Mouse (Mus musculus): ENCODE measurements at regions not wholly inside any gene's neighbourhood (a gene's known extent, or its start where the extent isn't known, plus 50 kb on each side); places are given as distances from the start of the nearest gene placed in this dataset.

DNA sequence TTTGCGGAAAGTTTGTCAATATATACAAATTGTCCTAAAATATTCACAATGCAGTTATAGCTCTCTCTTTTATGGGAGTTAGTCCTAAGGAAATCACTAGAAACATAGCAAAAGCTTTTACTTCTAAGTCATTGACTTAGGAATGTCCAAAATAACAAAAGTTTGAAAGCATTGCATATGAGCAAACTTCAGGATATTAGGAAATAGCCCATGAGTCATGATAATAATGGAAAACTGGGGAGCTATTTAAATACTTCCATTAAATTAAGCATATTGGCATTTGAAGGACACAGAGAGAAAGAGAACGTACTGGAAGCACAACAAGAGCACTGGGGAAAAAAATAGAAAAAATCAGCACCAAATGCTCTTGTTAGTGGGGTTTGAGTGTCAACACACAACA is 197.2 kb downstream of the Trib2 start:
- TF ChIP-seq POLR2A (IDR thresholded peaks at IDR 0.05; ENCODE audit: low read depth, low read length) (no peak), CTCF (IDR thresholded peaks at IDR 0.05; ENCODE audit: extremely low read depth, insufficient read depth, insufficient read length, insufficient replicate concordance) (no peak)
